Mouse (Mus musculus) limb, embryonic 12.5 days (tissue): ENCODE measurements around the gene Naa10. TPM values are rescaled to one million over a fixed set of nuclear protein-coding genes. Genes with fewer than 3 reads are reported as not detected.

Experiments used
- ATAC-seq: fragments of 200-750 bp; cut with Nextera tagmentation; 2 replicates; pipeline ENCODE4 v1.8.0; 2017; ENCODE audit warnings: low read depth, moderate TSS enrichment; ENCODE audit not compliant: insufficient number of reproducible peaks, insufficient read depth, low FRiP score, low TSS enrichment
- H3K27ac ChIP-seq: fragments of 300-500 bp; sonication (generic); 2 replicates; pipeline ENCODE4 v1.5.1; 2016; ENCODE audit warnings: mild to moderate bottlenecking, moderate library complexity
- H3K27me3 ChIP-seq: fragments of 300-500 bp; sonication (generic); 2 replicates; pipeline ENCODE4 v1.6.1; 2016; ENCODE audit warnings: mild to moderate bottlenecking, moderate library complexity
- H3K36me3 ChIP-seq: fragments of 300-500 bp; sonication (generic); 2 replicates; pipeline ENCODE4 v1.6.1; 2016; ENCODE audit warnings: mild to moderate bottlenecking, moderate library complexity
- H3K4me1 ChIP-seq: fragments of 300-500 bp; sonication (generic); replicated peaks from 2 replicates; pipeline ENCODE4 v1.6.1; 2016
- H3K4me2 ChIP-seq: fragments of 300-500 bp; sonication (generic); 2 replicates; pipeline ENCODE4 v1.6.1; 2016; ENCODE audit warnings: mild to moderate bottlenecking, moderate library complexity
- H3K4me3 ChIP-seq: fragments of 300-500 bp; sonication (generic); replicated peaks from 2 replicates; pipeline ENCODE4 v1.5.1; 2016; ENCODE audit warnings: mild to moderate bottlenecking
- H3K9ac ChIP-seq: fragments of 300-500 bp; sonication (generic); replicated peaks from 2 replicates; pipeline ENCODE4 v1.6.1; 2016; ENCODE audit warnings: mild to moderate bottlenecking, moderate library complexity
- H3K9me3 ChIP-seq: fragments of 300-500 bp; sonication (generic); 2 replicates; pipeline ENCODE4 v1.6.1; 2016; ENCODE audit warnings: mild to moderate bottlenecking, moderate library complexity
- whole genome bisulfite sequencing: fragments of 180-500 bp; shearing (Covaris S2); methylation state at CpG from one replicate; pipeline ENCODE4 v1.1.7; 2016; 5-methylcytosine and 5-hydroxymethylcytosine counted together
- polyA plus RNA-seq: library from polyadenylated mRNA; unstranded; fragments of >200 nt; fragmentation: Nextera tagmentation; extraction: Ambion mirVana; gene quantifications from 2 replicates; pipeline ENCODE4 v1.2.1, GENCODE M21; 2016

Naa10 gene
- 158 and 159 TPM in 2 replicates for polyA plus RNA-seq

- peak; percentile 95 for ATAC-seq
Measured at GRCm38 (mm10) chrX:73921823-73922549, at the start of gene Naa10, which contains the start of gene Arhgap4. TSS of gene Naa10 (minus strand) at chrX:73921944. TSS of gene Arhgap4 (minus strand) at chrX:73921870.

GRCm38 (mm10) chrX:73970781-73971180 lies 49.0 kb upstream of the Naa10 start:
- no peaks in the 10 kb centered on the region for H3K36me3 ChIP-seq
- H3K27ac ChIP-seq: no peak overlapping the region
- H3K9me3 ChIP-seq: no peaks in the 10 kb centered on the region
- no peaks in the 10 kb centered on the region for H3K4me1 ChIP-seq
- peaks cover 20% of the 10 kb centered on the region for H3K27me3 ChIP-seq
- H3K9ac ChIP-seq: no peak overlapping the region
- ATAC-seq: no peak
- no peak overlapping the region for H3K4me3 ChIP-seq
- H3K4me2 ChIP-seq: no peak overlapping the region

More at GRCm38 (mm10) chrX:73921823-73922549, at the start of gene Naa10, which contains the start of gene Arhgap4:
- Histone ChIP-seq H3K9ac (peak within 1 kb of the TSS; percentile 73), H3K36me3 (peaks cover 28% of the 10 kb centered on the region), H3K4me1 (no peaks in the 10 kb centered on the region), H3K4me2 (peak within 1 kb of the TSS; percentile 65), H3K27me3 (no peaks in the 10 kb centered on the region), H3K4me3 (peak within 1 kb of the TSS; percentile 56), H3K9me3 (no peaks in the 10 kb centered on the region), H3K27ac (peak within 1 kb of the TSS; percentile 82)
- WGBS: 18% methylated on average over 43 of the region's 43 CpGs

- Histone ChIP-seq H3K36me3 (no peaks in the 10 kb centered on the region), H3K27me3 (peaks cover 25% of the 10 kb centered on the region), H3K4me1 (no peaks in the 10 kb centered on the region), H3K27ac (no peak overlapping the region), H3K9me3 (no peaks in the 10 kb centered on the region), H3K9ac (no peak overlapping the region), H3K4me3 (no peak overlapping the region), H3K4me2 (no peak overlapping the region)
- no peak for ATAC-seq
- 98% methylated on average over 2 of the region's 2 CpGs for WGBS
Measured at GRCm38 (mm10) chrX:73969729-73970128, 48.0 kb upstream of the Naa10 start.

- 67% methylated on average over 1 of the region's 1 CpGs for WGBS
- ATAC-seq: no peak
Measured at GRCm38 (mm10) chrX:73969167-73969566, 47.4 kb upstream of the Naa10 start.

GRCm38 (mm10) chrX:73967177-73968075 lies 45.7 kb upstream of the Naa10 start:
- peak overlapping the region; percentile 49 for H3K4me2 ChIP-seq

More at GRCm38 (mm10) chrX:73969167-73969566, 47.4 kb upstream of the Naa10 start:
- Histone ChIP-seq H3K9me3 (no peaks in the 10 kb centered on the region), H3K4me1 (peaks cover 4% of the 10 kb centered on the region; the same call in 1 of the 2 replicates), H3K9ac (no peak overlapping the region), H3K27me3 (peaks cover 25% of the 10 kb centered on the region), H3K36me3 (0 out of 2 replicates have a peak, but pooled peaks cover 2% of the 10 kb centered on the region), H3K4me3 (no peak overlapping the region), H3K27ac (no peak overlapping the region), H3K4me2 (no peak overlapping the region)

GRCm38 (mm10) chrX:73966248-73967176 lies 44.8 kb upstream of the Naa10 start, which contains the start of gene Hcfc1:
TSS of gene Hcfc1 (minus strand) at chrX:73966357.
- Histone ChIP-seq H3K27me3 (peaks cover 25% of the 10 kb centered on the region), H3K4me3 (peak within 1 kb of the TSS; percentile 66), H3K4me2 (peak within 1 kb of the TSS; percentile 70), H3K9ac (peak within 1 kb of the TSS; percentile 74), H3K4me1 (peaks cover 17% of the 10 kb centered on the region), H3K9me3 (no peaks in the 10 kb centered on the region), H3K36me3 (peaks cover 14% of the 10 kb centered on the region; the same call in 1 of the 2 replicates), H3K27ac (peak within 1 kb of the TSS; percentile 98)
- ATAC-seq: peak; percentile 81
- WGBS: 14% methylated on average over 58 of the region's 58 CpGs

More at GRCm38 (mm10) chrX:73967177-73968075, 45.7 kb upstream of the Naa10 start:
- peaks cover 9% of the 10 kb centered on the region; the same call in 1 of the 2 replicates for H3K36me3 ChIP-seq
- no peaks in the 10 kb centered on the region for H3K9me3 ChIP-seq
- WGBS: 18% methylated on average over 60 of the region's 60 CpGs
- H3K27ac ChIP-seq: peak overlapping the region; percentile 98
- peaks cover 17% of the 10 kb centered on the region for H3K4me1 ChIP-seq
- H3K9ac ChIP-seq: peak overlapping the region; percentile 74; the same call in 1 of the 2 replicates
- peak; percentile 85 for ATAC-seq
- peak overlapping the region; percentile 66 for H3K4me3 ChIP-seq
- peaks cover 25% of the 10 kb centered on the region for H3K27me3 ChIP-seq

GRCm38 (mm10) chrX:73965307-73965706 lies 43.6 kb upstream of the Naa10 start:
- WGBS: 20% methylated on average over 20 of the region's 20 CpGs
- peaks cover 23% of the 10 kb centered on the region; the same call in 1 of the 2 replicates for H3K36me3 ChIP-seq
- peak overlapping the region; percentile 70 for H3K4me2 ChIP-seq
- peak overlapping the region; percentile 98 for H3K27ac ChIP-seq
- H3K27me3 ChIP-seq: peaks cover 25% of the 10 kb centered on the region
- no peak for ATAC-seq
- H3K4me3 ChIP-seq: peak overlapping the region; percentile 66
- H3K9ac ChIP-seq: peak overlapping the region; percentile 74
- H3K4me1 ChIP-seq: peaks cover 17% of the 10 kb centered on the region
- H3K9me3 ChIP-seq: no peaks in the 10 kb centered on the region

GRCm38 (mm10) chrX:73964363-73964762 lies 42.6 kb upstream of the Naa10 start:
- Histone ChIP-seq H3K9me3 (no peaks in the 10 kb centered on the region), H3K4me2 (peak overlapping the region; percentile 70), H3K27me3 (peaks cover 25% of the 10 kb centered on the region), H3K36me3 (peaks cover 29% of the 10 kb centered on the region), H3K4me1 (peaks cover 17% of the 10 kb centered on the region), H3K9ac (peak overlapping the region; percentile 74), H3K4me3 (peak overlapping the region; percentile 66), H3K27ac (no peak overlapping the region)
- 25% methylated on average over 3 of the region's 3 CpGs for WGBS
- ATAC-seq: no peak

GRCm38 (mm10) chrX:73954988-73955387 lies 33.2 kb upstream of the Naa10 start:
- H3K36me3 ChIP-seq: peaks cover 93% of the 10 kb centered on the region
- no peak for ATAC-seq
- no peaks in the 10 kb centered on the region for H3K27me3 ChIP-seq
- H3K9ac ChIP-seq: no peak overlapping the region
- no peaks in the 10 kb centered on the region for H3K9me3 ChIP-seq
- H3K4me2 ChIP-seq: no peak overlapping the region
- H3K4me1 ChIP-seq: no peaks in the 10 kb centered on the region
- no peak overlapping the region for H3K4me3 ChIP-seq
- H3K27ac ChIP-seq: no peak overlapping the region
- WGBS: 90% methylated on average over 6 of the region's 6 CpGs

GRCm38 (mm10) chrX:73952603-73953002 lies 30.9 kb upstream of the Naa10 start:
- H3K4me1 ChIP-seq: no peaks in the 10 kb centered on the region
- H3K27ac ChIP-seq: no peak overlapping the region
- H3K36me3 ChIP-seq: peaks cover 98% of the 10 kb centered on the region
- no peak overlapping the region for H3K4me3 ChIP-seq
- no peaks in the 10 kb centered on the region for H3K27me3 ChIP-seq
- H3K4me2 ChIP-seq: no peak overlapping the region
- no peaks in the 10 kb centered on the region for H3K9me3 ChIP-seq
- ATAC-seq: no peak
- 87% methylated on average over 5 of the region's 5 CpGs for WGBS
- H3K9ac ChIP-seq: no peak overlapping the region
